Mouse (Mus musculus) limb, embryonic 12.5 days (tissue): ENCODE results near the gene Inpp4b. TPM values are rescaled to one million over a fixed set of nuclear protein-coding genes. Genes with fewer than 3 reads are reported as not detected.

Source experiments
- ATAC-seq: fragments of 200-750 bp; cut with Nextera tagmentation; 2 replicates; pipeline ENCODE4 v1.8.0; 2017; ENCODE audit warnings: low read depth, moderate TSS enrichment; ENCODE audit not compliant: insufficient number of reproducible peaks, insufficient read depth, low FRiP score, low TSS enrichment
- H3K27ac ChIP-seq: fragments of 300-500 bp; sonication (generic); 2 replicates; pipeline ENCODE4 v1.5.1; 2016; ENCODE audit warnings: mild to moderate bottlenecking, moderate library complexity
- H3K27me3 ChIP-seq: fragments of 300-500 bp; sonication (generic); 2 replicates; pipeline ENCODE4 v1.6.1; 2016; ENCODE audit warnings: mild to moderate bottlenecking, moderate library complexity
- H3K36me3 ChIP-seq: fragments of 300-500 bp; sonication (generic); 2 replicates; pipeline ENCODE4 v1.6.1; 2016; ENCODE audit warnings: mild to moderate bottlenecking, moderate library complexity
- H3K4me1 ChIP-seq: fragments of 300-500 bp; sonication (generic); replicated peaks from 2 replicates; pipeline ENCODE4 v1.6.1; 2016
- H3K4me2 ChIP-seq: fragments of 300-500 bp; sonication (generic); 2 replicates; pipeline ENCODE4 v1.6.1; 2016; ENCODE audit warnings: mild to moderate bottlenecking, moderate library complexity
- H3K4me3 ChIP-seq: fragments of 300-500 bp; sonication (generic); replicated peaks from 2 replicates; pipeline ENCODE4 v1.5.1; 2016; ENCODE audit warnings: mild to moderate bottlenecking
- H3K9ac ChIP-seq: fragments of 300-500 bp; sonication (generic); replicated peaks from 2 replicates; pipeline ENCODE4 v1.6.1; 2016; ENCODE audit warnings: mild to moderate bottlenecking, moderate library complexity
- H3K9me3 ChIP-seq: fragments of 300-500 bp; sonication (generic); 2 replicates; pipeline ENCODE4 v1.6.1; 2016; ENCODE audit warnings: mild to moderate bottlenecking, moderate library complexity
- WGBS: fragments of 180-500 bp; shearing (Covaris S2); methylation state at CpG from one replicate; pipeline ENCODE4 v1.1.7; 2016; 5-methylcytosine and 5-hydroxymethylcytosine counted together
- polyA plus RNA-seq: library from polyadenylated mRNA; unstranded; fragments of >200 nt; fragmentation: Nextera tagmentation; extraction: Ambion mirVana; gene quantifications from 2 replicates; pipeline ENCODE4 v1.2.1, GENCODE M21; 2016

The Inpp4b gene
- polyA plus RNA-seq, 1 experiment from 2014 or later = 15.7 TPM

DNA sequence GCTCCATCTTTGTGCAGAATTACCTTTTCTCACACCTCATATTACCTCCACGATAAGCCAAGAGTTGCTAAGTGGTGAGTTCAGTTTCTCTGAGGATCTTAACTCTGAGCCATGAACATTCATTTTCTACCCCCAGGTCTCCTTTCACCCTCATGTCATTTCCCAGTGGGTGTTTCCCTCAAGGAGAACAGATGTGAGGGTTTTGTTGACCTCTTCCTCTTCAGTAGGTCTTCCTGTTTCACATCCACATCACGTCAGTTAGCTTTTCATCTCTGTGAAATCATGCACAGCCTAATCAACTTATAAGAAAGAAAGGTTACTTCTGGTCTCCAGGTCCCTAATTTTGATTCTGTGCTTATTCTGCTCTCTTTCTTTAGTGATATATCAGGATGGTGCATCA, 124.4 kb downstream of the Inpp4b start:
- WGBS = 77% methylated on average over 2 of the region's 2 CpGs
- Histone ChIP-seq H3K4me3 (no peak overlapping the region), H3K27ac (no peak overlapping the region), H3K4me1 (no peaks in the 10 kb centered on the region), H3K36me3 (no peaks in the 10 kb centered on the region), H3K9me3 (no peaks in the 10 kb centered on the region), H3K27me3 (no peaks in the 10 kb centered on the region), H3K9ac (no peak overlapping the region), H3K4me2 (no peak overlapping the region)
- no peak for ATAC-seq

GRCm38 (mm10) chr8:81478674-81479073, 136.3 kb downstream of the Inpp4b start:
- WGBS = 43% methylated on average over 3 of the region's 3 CpGs
- H3K4me2 ChIP-seq = no peak overlapping the region
- no peak for ATAC-seq

DNA sequence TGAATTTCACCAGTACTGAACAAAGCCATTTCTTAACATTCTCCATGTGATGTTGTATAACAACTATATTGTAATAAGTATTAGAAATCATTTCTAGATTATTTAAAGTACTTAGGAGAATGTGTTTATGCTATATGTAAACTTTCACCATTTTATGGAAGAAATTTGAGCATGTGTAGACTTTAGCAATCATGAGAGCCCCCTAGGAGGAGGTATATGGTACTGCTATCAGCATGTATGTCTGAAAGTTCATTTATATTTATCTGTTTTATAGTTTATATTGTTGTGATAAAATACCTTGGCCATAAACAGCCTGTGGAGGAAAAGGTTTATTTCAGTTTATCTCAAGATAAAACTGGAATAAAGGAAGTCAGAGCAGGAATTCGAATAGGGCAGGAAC, 141.5 kb downstream of the Inpp4b start:
- Histone ChIP-seq H3K36me3 (no peaks in the 10 kb centered on the region), H3K27me3 (no peaks in the 10 kb centered on the region), H3K4me3 (no peak overlapping the region), H3K9ac (no peak overlapping the region), H3K9me3 (no peaks in the 10 kb centered on the region), H3K4me1 (no peaks in the 10 kb centered on the region), H3K4me2 (no peak overlapping the region), H3K27ac (no peak overlapping the region)
- no peak for ATAC-seq
- 79% methylated on average over 1 of the region's 1 CpGs for WGBS

More at GRCm38 (mm10) chr8:81478674-81479073, 136.3 kb downstream of the Inpp4b start:
- H3K27ac ChIP-seq = no peak overlapping the region
- no peaks in the 10 kb centered on the region for H3K27me3 ChIP-seq
- H3K4me1 ChIP-seq = no peaks in the 10 kb centered on the region
- no peaks in the 10 kb centered on the region for H3K36me3 ChIP-seq
- H3K4me3 ChIP-seq = no peak overlapping the region
- no peaks in the 10 kb centered on the region for H3K9me3 ChIP-seq
- no peak overlapping the region for H3K9ac ChIP-seq

- Histone ChIP-seq H3K4me1 (no peaks in the 10 kb centered on the region), H3K4me2 (no peak overlapping the region), H3K36me3 (no peaks in the 10 kb centered on the region), H3K27me3 (no peaks in the 10 kb centered on the region), H3K9me3 (no peaks in the 10 kb centered on the region), H3K9ac (no peak overlapping the region), H3K27ac (no peak overlapping the region), H3K4me3 (no peak overlapping the region)
- WGBS = 92% methylated on average over 1 of the region's 1 CpGs
- no peak for ATAC-seq
Measured at GRCm38 (mm10) chr8:81485626-81486025, 143.3 kb downstream of the Inpp4b start.

DNA sequence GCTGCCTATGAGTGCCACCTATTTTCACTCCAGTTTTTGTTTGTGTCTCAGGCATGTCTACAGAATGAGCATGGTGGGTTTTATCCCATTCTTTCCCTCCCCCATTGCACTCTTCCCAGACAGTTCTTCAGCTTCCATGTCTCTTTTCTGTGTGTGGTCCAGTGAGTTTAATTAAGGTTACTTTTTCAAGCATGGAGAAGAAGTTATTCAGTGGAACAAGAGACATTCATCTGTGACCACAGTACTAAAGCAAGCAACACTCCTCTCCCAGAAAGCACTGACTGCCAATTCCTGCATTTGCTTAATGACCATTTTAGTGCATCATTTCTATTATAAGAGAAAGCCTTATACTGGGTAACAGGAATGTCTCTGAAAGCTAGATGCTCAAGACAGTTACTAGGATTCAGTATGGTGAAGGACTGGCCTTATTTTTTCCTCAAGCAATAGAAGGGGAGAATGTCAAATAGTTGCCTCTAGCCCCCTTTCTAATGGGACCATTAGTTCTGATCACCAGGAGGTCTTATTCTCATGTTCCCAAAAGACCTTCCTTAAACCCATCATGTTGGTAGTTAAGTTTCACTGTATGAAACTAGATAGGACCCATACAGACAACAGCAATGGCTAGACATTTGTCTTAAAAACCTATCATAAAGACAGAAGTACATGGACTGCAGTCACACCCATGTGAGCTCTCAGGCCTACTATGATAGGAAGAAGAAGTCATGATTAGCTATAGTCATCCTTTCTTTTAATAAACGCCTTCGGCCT, 147.7 kb downstream of the Inpp4b start:
- Histone ChIP-seq H3K4me1 (no peaks in the 10 kb centered on the region), H3K36me3 (no peaks in the 10 kb centered on the region), H3K9ac (no peak overlapping the region), H3K27ac (no peak overlapping the region), H3K27me3 (no peaks in the 10 kb centered on the region), H3K4me2 (no peak overlapping the region), H3K9me3 (no peaks in the 10 kb centered on the region), H3K4me3 (no peak overlapping the region)
- no peak for ATAC-seq
- WGBS = 86% methylated on average over 2 of the region's 2 CpGs

GRCm38 (mm10) chr8:81491097-81491705, 148.8 kb downstream of the Inpp4b start:
- Histone ChIP-seq H3K36me3 (no peaks in the 10 kb centered on the region), H3K9me3 (no peaks in the 10 kb centered on the region), H3K4me2 (no peak overlapping the region), H3K9ac (no peak overlapping the region), H3K4me1 (no peaks in the 10 kb centered on the region), H3K4me3 (no peak overlapping the region), H3K27me3 (no peaks in the 10 kb centered on the region), H3K27ac (no peak overlapping the region)
- whole genome bisulfite sequencing = 35% methylated on average over 2 of the region's 2 CpGs
- ATAC-seq = no peak

GRCm38 (mm10) chr8:81491706-81492204, 149.4 kb downstream of the Inpp4b start:
- Histone ChIP-seq H3K4me1 (no peaks in the 10 kb centered on the region), H3K27ac (no peak overlapping the region), H3K9ac (no peak overlapping the region), H3K36me3 (no peaks in the 10 kb centered on the region), H3K9me3 (no peaks in the 10 kb centered on the region), H3K27me3 (no peaks in the 10 kb centered on the region), H3K4me3 (no peak overlapping the region), H3K4me2 (no peak overlapping the region)
- 82% methylated on average over 3 of the region's 3 CpGs for WGBS
- ATAC-seq = no peak

- no peak overlapping the region for H3K4me2 ChIP-seq
- H3K4me1 ChIP-seq = no peaks in the 10 kb centered on the region
- H3K27me3 ChIP-seq = no peaks in the 10 kb centered on the region
- no peak for ATAC-seq
- no peak overlapping the region for H3K9ac ChIP-seq
- H3K27ac ChIP-seq = no peak overlapping the region
- 86% methylated on average over 2 of the region's 2 CpGs for WGBS
- H3K36me3 ChIP-seq = no peaks in the 10 kb centered on the region
- H3K9me3 ChIP-seq = no peaks in the 10 kb centered on the region
- H3K4me3 ChIP-seq = no peak overlapping the region
Measured at GRCm38 (mm10) chr8:81494823-81495222, 152.5 kb downstream of the Inpp4b start.

DNA sequence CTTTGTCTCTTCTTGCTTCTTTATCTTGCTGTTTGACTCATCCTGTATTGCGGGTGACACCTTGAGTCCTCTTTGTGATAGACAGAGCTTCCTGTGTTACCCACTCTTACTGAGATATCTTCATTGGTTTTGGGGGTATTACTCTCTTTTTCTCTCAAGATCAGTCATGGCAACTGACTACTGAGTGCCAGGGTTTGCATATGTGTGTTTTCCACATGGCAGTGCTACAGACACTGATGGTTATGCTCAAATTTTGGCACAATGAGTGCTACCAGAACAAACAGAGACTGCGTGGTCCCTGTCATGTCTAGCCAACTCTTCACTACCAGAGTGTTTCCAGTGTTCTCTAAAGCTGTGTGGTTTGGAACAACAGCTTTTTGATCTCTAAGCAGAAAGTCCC, 155.3 kb downstream of the Inpp4b start:
- Histone ChIP-seq H3K9ac (no peak overlapping the region), H3K4me2 (no peak overlapping the region), H3K9me3 (no peaks in the 10 kb centered on the region), H3K27ac (no peak overlapping the region), H3K27me3 (no peaks in the 10 kb centered on the region), H3K4me1 (no peaks in the 10 kb centered on the region), H3K36me3 (no peaks in the 10 kb centered on the region), H3K4me3 (no peak overlapping the region)
- ATAC-seq = no peak
- 89% methylated on average over 2 of the region's 2 CpGs for WGBS

- Histone ChIP-seq H3K4me1 (no peaks in the 10 kb centered on the region), H3K36me3 (no peaks in the 10 kb centered on the region), H3K9me3 (no peaks in the 10 kb centered on the region), H3K9ac (no peak overlapping the region), H3K27ac (no peak overlapping the region), H3K27me3 (no peaks in the 10 kb centered on the region), H3K4me2 (no peak overlapping the region), H3K4me3 (no peak overlapping the region)
- no peak for ATAC-seq
- 86% methylated on average over 2 of the region's 2 CpGs for WGBS
Measured at GRCm38 (mm10) chr8:81502216-81502615, 159.9 kb downstream of the Inpp4b start.

DNA sequence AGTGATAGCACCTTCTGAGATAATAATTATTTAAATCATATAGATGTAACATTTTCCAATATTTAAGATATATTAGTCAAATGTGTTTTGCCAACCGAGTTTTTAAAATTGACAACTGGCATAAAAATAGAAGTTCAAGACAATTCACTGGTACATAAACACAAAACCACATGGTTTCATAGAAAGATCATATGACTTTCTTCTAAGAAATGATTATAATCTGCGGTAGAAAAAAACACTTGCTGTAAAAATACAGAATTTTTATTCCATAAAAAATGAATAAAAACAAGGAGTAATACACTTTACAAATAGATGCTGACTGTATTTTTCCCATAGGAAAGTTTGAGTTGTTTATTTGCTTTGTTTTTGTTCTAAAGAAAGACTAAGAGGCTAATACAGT, 160.6 kb downstream of the Inpp4b start:
- H3K4me1 ChIP-seq = no peaks in the 10 kb centered on the region
- no peak overlapping the region for H3K4me2 ChIP-seq
- no peak for ATAC-seq
- 89% methylated on average over 2 of the region's 2 CpGs for whole genome bisulfite sequencing
- no peak overlapping the region for H3K9ac ChIP-seq
- H3K9me3 ChIP-seq = no peaks in the 10 kb centered on the region
- no peak overlapping the region for H3K27ac ChIP-seq
- no peak overlapping the region for H3K4me3 ChIP-seq
- H3K36me3 ChIP-seq = no peaks in the 10 kb centered on the region
- no peaks in the 10 kb centered on the region for H3K27me3 ChIP-seq

DNA sequence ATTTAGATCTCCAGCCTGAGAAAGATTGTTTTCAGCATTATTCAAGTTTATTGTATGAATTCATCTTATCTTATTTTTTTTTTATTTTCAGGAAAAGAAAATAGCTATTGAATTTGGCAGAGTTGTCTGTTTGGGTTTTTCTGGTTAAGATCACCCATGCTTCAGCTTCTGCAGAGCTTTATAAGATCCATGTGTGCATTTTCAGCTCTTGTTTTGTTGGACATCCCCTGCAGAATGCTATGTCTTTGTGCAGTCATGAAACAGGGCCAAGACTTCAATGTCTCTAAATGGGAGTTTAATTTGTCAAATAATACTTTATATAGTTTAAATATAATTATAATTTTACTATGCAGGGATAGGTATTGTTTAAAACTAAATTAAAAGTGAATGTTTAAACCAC, 170.5 kb downstream of the Inpp4b start:
- no peak overlapping the region for H3K4me2 ChIP-seq
- H3K4me1 ChIP-seq = no peaks in the 10 kb centered on the region
- H3K9me3 ChIP-seq = no peaks in the 10 kb centered on the region
- H3K9ac ChIP-seq = no peak overlapping the region
- no peak for ATAC-seq
- no peak overlapping the region for H3K4me3 ChIP-seq
- H3K36me3 ChIP-seq = no peaks in the 10 kb centered on the region
- no peaks in the 10 kb centered on the region for H3K27me3 ChIP-seq
- no peak overlapping the region for H3K27ac ChIP-seq
